Mouse (Mus musculus): ENCODE measurements around the gene Samd1.

DNA sequence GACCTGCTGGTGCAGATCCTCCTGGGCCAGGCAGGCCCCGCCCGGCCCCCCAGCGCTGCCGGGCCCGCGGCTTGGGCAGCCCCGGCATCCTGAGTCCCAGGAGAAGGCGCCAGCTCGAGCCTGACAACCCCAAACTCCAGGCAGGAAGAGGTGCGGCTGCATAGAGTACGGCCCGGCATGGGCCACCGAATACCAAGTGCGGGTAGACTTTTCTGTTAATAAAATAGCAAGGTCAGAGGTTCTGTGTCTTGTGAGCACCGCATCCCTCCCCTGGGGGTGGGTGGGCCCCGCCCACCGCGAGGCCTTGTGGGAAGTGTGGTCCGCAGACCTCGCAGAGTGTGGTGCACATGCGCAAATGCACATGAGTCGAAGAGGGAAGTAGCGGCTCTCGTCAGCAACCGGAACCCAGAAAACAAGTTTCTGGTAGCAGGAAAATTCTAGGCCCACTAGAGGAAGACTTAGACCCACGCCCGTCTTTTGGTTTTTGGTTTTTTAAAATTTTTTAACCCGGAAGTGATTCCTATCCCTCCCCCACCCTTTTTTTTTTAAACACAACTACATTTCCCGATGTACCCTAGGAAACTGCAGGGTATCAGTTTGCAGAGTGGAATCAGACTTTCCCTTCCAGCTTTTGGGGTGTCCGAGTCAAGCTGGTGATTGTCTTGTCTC, 7.2 kb downstream of the Samd1 start:
- TF ChIP-seq POLR2A (IDR thresholded peaks at IDR 0.05; ENCODE audit: extremely low read depth, insufficient read depth, low read length): peak; percentile 79
- no peak for TF ChIP-seq CTCF (IDR thresholded peaks at IDR 0.05; ENCODE audit: low read depth, low read length)

All from liver, adult 2 months (tissue).